Mouse (Mus musculus) T-helper 1 cell (primary cell): ENCODE measurements around the gene Pdgfb.

Experiments
- in situ Hi-C: fragments of 300-600 bp; cut with MboI, MseI; formaldehyde crosslinking; loops from one replicate; pipeline ENCODE4 v1.15.1; 2025; ENCODE audit warnings: high pct_unique_total_duplicates

Gene Pdgfb

DNA sequence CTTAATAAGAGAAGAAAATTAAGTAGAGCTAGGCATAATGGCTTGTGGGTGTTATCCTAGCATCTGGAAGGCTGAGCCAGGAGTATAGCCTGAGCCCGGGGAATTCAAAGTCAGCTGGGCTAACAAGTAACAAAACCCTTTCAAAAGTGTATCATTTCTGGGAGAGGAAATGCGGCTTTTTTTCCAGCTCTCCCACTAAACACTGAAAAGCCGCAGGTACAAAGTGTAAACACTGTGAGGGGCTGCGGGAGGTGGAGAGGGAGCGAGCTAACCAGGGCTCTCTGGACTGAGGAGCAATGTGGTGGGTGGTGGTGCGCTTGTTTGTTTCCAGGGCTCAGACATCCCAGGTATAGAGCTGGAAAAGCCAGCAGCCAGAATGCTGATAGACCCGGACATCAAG is 50.4 kb downstream of the Pdgfb start:
- in situ Hi-C loops: no loop called here

DNA sequence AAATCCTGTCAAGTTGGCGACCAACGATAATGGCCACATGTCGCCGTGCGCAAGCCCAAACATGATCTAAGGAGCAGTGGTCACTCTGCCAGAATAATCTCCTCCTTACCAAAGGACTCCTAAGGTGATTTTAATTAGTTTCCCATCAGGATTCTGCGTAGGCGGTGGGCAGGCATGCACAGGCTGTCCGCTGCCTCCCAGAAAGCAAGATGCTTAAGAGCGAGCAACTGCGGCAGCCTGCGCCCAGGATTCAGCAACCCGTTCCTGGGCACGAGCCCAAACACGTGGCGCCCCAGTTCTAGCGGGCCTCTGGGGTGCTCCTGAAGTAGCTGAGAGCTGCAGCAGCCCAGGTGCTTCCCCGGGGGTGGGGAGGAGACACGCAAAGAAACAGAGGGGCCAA is 52.1 kb downstream of the Pdgfb start:
- in situ Hi-C loops: no loop called here

DNA sequence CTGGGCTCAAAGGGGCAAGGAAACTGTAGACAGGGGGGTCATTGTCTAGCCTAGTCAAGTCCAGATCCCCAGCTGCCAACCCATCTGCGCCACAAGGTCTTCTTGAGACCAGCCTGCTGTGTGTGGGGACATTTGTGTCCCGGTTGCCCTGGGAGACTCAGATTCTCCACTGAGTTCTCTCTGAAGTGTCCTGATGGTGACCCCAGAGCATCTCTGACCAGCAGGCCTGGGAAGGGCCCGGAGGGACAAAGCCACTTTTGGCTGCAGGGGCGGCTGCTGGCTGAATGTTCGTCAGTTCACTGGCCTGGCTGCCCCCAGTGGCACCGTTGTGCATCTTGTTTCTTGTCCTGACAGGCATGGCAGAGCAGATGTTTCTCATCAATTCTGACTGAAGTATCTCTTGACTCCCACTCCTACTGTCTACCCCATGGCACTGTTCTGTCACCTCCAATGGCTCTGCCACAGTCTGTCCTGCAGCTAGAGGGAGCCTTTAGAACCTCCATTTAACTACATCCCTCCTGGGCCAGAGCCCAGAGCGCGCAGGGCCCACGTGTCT is 53.3 kb downstream of the Pdgfb start:
- in situ Hi-C loops: no loop called here

DNA sequence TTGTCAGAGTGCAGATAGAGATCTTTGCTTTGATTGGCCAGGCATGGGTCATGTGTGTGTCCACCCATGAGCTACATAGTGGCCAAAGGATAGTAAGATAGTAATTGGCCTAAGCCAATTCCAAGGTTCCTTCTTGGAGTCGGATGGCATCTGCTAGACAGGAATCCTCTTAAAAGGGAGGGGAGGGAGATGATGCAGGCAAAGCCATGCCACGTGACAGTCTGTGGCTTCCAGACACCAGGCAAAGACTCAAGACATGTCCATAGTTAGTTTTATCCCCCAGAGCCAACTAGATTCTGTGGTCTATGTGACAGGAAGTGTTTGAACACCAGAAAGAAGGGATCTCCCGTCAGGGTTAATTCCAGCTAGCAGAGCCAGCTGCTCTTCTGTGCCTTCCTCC is 56.4 kb downstream of the Pdgfb start:
- in situ Hi-C loops: no loop called here

DNA sequence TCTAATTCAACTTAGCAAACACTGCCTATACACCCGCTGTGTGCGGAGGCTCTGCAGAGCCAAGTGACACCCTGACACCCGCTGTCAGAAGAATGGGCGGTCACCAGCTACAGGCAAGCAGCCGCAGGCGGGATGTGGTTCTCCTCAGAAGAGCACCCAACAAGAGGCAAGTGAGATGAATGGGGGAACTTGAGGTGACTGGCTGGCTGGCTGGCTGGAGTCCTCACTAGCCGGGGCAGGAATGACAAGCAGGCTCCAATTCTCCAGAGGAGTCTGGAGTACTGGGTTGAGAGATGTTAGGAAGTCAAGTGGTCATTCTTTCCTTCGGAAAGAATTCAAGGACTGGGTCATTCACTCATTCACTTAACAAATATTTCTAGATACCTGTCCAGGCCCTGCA is 58.2 kb downstream of the Pdgfb start:
- in situ Hi-C loops: no loop called here

DNA sequence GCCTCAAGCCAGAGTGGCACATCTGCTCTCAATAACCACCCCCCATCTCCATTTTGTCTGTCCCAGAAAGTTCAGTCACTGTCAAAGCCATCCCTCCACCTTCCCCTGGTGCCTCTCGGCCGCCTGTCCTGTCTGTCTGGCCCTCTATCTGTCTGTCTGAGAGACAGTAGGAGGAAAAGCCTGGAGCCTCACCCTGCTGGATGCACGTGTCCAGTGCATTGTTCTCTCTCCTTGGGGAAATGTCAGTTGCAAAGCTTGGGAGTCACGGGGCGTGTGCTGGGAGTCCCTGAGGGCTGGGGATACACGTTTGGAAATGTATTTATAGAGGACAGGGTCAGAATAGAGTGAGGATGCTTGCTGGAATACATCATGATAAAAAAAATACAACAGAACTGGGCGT is 61.3 kb downstream of the Pdgfb start:
- in situ Hi-C loops: loop anchor here (5.0 kb wide), 1 partner anchor 34 kb away; no protein-coding TSS in a partner anchor

DNA sequence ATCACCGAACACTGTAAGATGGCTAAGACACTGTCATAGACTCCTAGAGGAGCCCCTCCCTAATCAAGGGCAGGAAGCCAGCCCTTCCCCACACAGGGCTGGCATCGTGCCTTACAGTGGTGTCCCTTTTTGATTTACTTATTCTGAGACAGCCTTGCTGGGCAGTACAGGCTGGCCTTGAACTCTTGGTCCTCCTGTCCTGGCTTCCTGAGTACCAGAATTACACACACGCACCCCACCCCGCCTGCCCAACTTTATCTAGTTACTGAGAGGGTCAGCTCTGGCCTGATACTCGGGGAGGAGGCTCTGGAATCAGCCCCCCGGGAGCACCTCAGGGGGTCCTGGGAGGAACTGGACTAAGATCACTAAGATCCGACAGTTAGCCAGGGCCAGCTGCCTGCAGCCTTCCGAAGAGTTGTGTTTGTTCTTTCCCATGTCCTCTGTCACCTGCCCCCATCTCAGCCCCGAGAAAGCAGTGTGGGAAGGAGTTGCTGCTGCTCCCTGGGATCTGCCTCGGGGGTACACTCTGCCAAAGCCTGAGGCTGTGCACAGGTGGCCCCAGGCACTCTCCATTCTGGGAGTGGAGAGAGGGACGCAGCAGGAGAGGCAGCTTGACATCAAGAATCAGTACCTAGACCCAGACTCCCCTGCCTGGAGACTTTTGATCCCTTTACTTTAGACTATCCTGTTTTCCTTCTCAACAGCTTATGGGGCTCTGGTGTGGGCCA is 62.1 kb downstream of the Pdgfb start:
- in situ Hi-C loops: loop anchor here (5.0 kb wide), 1 partner anchor 35 kb away; no protein-coding TSS in a partner anchor

DNA sequence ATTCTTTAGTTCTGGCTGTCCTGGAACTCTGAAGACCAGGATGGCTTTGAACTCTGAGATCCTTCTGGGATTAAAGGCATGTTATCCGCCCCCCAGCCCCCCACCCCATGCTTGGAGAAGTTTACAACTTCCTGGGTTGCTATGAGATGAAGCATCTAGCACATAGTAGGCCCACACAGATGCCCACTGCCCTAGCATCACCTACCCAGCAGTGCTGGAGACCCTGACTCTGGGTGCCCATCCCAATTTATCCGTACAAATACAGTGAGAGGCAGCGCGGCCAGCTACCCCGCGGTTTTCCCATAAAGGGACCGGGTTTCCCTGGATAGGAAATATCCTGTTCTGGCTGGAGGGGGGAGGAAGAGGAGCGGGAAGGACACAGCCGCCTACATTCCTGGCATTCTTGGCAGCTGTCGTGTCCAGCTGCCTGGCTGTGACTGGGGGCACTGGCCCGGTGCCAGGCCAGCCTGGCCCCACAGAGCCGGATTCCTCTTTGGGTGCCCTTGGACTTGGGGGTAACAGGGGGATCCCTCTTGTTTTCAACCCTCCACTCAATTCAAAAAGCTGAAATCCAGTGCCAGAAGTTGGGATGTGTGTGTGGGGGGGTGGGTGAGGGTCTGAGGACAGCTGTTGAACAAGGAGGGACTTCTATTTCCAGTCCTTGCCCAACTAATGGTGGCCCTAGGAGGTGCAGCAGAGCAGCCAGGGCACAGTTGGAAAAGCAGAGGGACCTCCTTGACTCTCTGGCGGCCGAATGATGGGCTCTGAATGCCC is 62.9 kb downstream of the Pdgfb start:
- in situ Hi-C loops: loop anchor here (5.0 kb wide), 1 partner anchor 35 kb away; no protein-coding TSS in a partner anchor

DNA sequence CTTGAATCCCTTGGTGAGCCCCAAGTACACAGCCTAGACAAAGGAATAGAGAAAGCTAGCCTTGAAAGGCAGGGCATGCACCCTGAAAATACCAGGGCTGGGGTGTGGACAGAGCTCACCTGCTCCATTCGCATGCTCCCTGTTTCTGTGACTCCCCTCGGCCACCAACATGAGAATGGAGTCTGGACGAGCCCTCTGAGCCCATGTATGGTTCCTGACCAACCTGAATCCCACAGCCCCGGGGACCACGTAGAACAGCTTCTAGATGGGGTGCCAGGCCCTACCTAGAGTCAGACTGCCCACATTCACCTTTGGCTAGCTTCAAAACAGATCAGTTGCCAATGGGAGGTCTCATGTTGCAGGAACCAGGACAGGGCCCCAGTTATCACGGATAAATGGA is 63.6 kb downstream of the Pdgfb start:
- in situ Hi-C loops: loop anchor here (5.0 kb wide), 1 partner anchor 36 kb away; no protein-coding TSS in a partner anchor

DNA sequence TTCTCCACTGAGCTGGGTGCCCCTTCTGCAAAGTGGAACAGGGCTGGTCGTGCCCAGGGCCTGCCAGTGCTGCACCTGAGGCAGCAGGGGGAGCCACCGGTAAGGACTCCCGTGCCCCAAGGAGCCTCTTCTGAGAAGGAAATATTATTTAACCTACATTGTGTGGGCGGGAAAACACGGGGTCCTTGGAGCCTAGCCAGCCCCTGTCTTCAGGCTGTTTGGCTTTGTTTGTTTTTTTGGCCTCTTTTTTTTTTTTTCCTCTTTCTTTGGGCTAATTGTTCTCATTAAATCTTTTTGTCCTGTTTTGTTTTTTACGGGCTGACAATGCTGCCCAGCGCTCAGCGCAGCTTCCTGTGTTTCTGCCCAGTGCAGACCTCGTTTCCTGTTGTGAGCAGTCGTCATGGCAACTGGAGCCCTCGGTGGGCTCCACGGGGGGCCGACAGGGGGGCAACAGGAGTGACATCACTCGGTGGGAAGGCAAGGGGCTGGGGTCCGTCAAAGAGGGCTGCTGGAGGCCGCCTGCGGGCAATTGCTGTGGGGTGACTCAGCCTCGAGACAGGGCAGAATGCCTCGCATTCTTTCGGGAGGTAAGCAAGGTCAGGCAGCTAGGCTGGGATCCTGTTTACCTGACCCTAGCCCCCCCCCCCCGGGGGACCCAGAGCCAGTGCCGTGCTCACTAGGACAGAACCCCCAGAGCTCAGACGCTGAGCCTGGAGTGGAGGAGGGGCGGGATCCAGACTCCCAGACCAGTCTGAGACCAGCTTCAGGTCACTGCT is 64.3 kb downstream of the Pdgfb start:
- in situ Hi-C loops: loop anchor here (5.0 kb wide), 1 partner anchor 37 kb away; no protein-coding TSS in a partner anchor

DNA sequence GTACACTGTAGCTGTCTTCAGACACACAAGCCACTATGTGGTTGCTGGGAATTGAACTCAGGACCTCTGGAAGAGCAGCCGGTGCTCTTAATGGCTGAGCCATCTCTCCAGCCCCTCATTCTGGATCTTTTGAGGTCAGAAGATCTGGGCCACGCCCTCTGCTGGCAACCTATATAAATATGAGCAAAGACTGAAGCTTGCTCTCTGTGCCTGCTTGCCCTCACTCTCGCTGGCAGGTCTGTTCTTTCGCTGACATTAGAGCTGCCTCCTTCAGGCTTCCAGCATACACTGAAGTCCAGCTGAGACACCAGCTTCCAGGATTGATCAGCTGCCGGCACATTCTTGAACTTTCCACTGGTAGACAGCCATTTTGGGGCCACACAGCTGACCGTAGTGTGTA is 67.1 kb downstream of the Pdgfb start:
- in situ Hi-C loops: loop anchor here (5.0 kb wide), 1 partner anchor 115 kb away; no protein-coding TSS in a partner anchor

DNA sequence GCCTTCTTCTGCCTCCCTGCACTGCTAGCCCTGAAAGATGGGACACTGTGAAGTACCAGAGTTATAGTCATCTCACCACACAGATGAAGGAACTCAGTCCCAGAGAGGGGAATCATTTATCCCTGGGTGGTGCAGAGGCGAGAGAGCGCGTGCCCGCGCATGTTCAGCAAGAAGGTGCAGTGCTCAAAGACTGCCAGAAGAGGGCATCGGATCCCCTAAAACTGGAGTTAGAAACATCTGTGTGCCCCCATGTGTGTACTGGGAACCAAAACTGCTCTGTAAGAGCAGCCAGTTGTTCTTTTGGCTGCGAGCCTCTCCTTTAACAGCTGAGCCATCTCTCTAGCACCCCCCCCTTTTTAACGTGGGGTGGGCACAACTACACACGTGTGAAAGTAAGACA is 68.0 kb downstream of the Pdgfb start:
- in situ Hi-C loops: loop anchor here (5.0 kb wide), 1 partner anchor 116 kb away; no protein-coding TSS in a partner anchor

DNA sequence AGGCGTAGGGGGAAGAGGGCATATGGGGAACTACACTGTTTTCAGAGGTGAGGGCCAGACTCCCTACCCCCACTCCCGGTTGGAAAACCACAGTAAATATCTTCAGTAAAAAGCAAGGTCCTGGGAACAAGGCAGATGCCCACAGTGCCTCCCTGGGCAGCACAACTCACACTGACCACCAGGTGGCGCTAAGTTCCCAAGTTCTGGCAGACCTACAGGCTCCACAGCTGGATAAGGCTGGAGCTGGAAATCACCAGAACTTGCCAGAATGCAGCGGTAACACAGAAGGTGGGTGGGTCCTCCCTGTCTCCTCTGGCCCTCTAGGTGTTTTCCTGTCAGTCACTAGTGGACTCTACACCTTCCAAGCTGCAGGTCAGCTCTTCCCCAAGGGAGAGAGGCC is 68.8 kb downstream of the Pdgfb start:
- in situ Hi-C loops: loop anchor here (5.0 kb wide), 1 partner anchor 116 kb away; no protein-coding TSS in a partner anchor
